Mouse (Mus musculus): ENCODE measurements around the gene Azi2. TPM values are rescaled to one million over a fixed set of nuclear protein-coding genes. Genes with fewer than 3 reads are reported as not detected.

Azi2 gene
- polyA plus RNA-seq, 1 experiment: 21.6 TPM

- H3K79me2 ChIP-seq (ENCODE audit: control insufficient read depth, insufficient read depth): peaks cover 59% of the 10 kb centered on the region
- H3K4me2 ChIP-seq (ENCODE audit: low read depth): no peak overlapping the region
- no peak overlapping the region for H3ac ChIP-seq (ENCODE audit: control insufficient read depth, insufficient read length)
- peaks cover 10% of the 10 kb centered on the region for H3K36me3 ChIP-seq (ENCODE audit: control insufficient read depth, insufficient read depth)
- TF ChIP-seq REST (IDR thresholded peaks at IDR 0.05; ENCODE audit: insufficient read depth, insufficient read length): no peak
- no peak overlapping the region for H3K4me3 ChIP-seq
- H3K27me3 ChIP-seq (ENCODE audit: control insufficient read depth, insufficient read depth, insufficient read length): no peaks in the 10 kb centered on the region
Observed at GRCm38 (mm10) chr9:118043581-118043980, 3.3 kb downstream of the Azi2 start.

GRCm38 (mm10) chr9:118045011-118045533, 4.8 kb downstream of the Azi2 start:
- Histone ChIP-seq H3K36me3 (ENCODE audit: control insufficient read depth, insufficient read depth) (peaks cover 10% of the 10 kb centered on the region), H3K4me3 (no peak overlapping the region), H3K27me3 (ENCODE audit: control insufficient read depth, insufficient read depth, insufficient read length) (no peaks in the 10 kb centered on the region), H3K79me2 (ENCODE audit: control insufficient read depth, insufficient read depth) (peaks cover 59% of the 10 kb centered on the region), H3K4me2 (ENCODE audit: low read depth) (no peak overlapping the region), H3ac (ENCODE audit: control insufficient read depth, insufficient read length) (no peak overlapping the region)
- TF ChIP-seq CEBPB (IDR thresholded peaks at IDR 0.05; ENCODE audit: insufficient read depth, poor library complexity, severe bottlenecking) (no peak), TCF3 (IDR thresholded peaks at IDR 0.05; ENCODE audit: insufficient read length, low read depth) (no peak), SRF (IDR thresholded peaks at IDR 0.05; ENCODE audit: control insufficient read depth, insufficient read length, low read depth) (no peak), REST (IDR thresholded peaks at IDR 0.05; ENCODE audit: insufficient read depth, insufficient read length) (no peak), MAX (IDR thresholded peaks at IDR 0.05; ENCODE audit: low read depth) (no peak), USF1 (IDR thresholded peaks at IDR 0.05; ENCODE audit: low read depth) (no peak), E2F4 (IDR thresholded peaks at IDR 0.05; ENCODE audit: insufficient read depth) (no peak), TCF12 (IDR thresholded peaks at IDR 0.05; ENCODE audit: insufficient read depth, poor library complexity, severe bottlenecking) (no peak), MYOG (IDR thresholded peaks at IDR 0.05; ENCODE audit: control insufficient read depth in 1 of 3, insufficient read depth in 1 of 3, insufficient read length in 2 of 3, low read depth in 2 of 3) (no peak)

- no peak overlapping the region for H3ac ChIP-seq (ENCODE audit: control insufficient read depth, insufficient read length)
- H3K4me3 ChIP-seq: no peak overlapping the region
- H3K4me2 ChIP-seq (ENCODE audit: low read depth): no peak overlapping the region
- TF ChIP-seq POLR2A (IDR thresholded peaks at IDR 0.05; ENCODE audit: insufficient read length, low read depth) (no peak), MAX (IDR thresholded peaks at IDR 0.05; ENCODE audit: low read depth) (no peak), SRF (IDR thresholded peaks at IDR 0.05; ENCODE audit: control insufficient read depth, insufficient read length, low read depth) (no peak), REST (IDR thresholded peaks at IDR 0.05; ENCODE audit: insufficient read depth, insufficient read length) (no peak), TCF12 (IDR thresholded peaks at IDR 0.05; ENCODE audit: insufficient read depth, poor library complexity, severe bottlenecking) (no peak), MYOD1 (IDR thresholded peaks at IDR 0.05; ENCODE audit: control insufficient read depth in 1 of 3, insufficient read length in 2 of 3, low read depth in 2 of 3) (no peak), POLR2AphosphoS2 (IDR thresholded peaks at IDR 0.05; ENCODE audit: insufficient read length, low read depth) (no peak)
- H3K36me3 ChIP-seq (ENCODE audit: control insufficient read depth, insufficient read depth): peaks cover 62% of the 10 kb centered on the region
- no peaks in the 10 kb centered on the region for H3K79me2 ChIP-seq (ENCODE audit: control insufficient read depth, insufficient read depth)
- H3K27me3 ChIP-seq (ENCODE audit: control insufficient read depth, insufficient read depth, insufficient read length): no peaks in the 10 kb centered on the region
Observed at GRCm38 (mm10) chr9:118053286-118053685, 13.0 kb downstream of the Azi2 start.

- no peak overlapping the region for H3K4me3 ChIP-seq
- TF ChIP-seq MYOG (IDR thresholded peaks at IDR 0.05; ENCODE audit: control insufficient read depth in 1 of 3, insufficient read depth in 1 of 3, insufficient read length in 2 of 3, low read depth in 2 of 3): no peak
- no peak for TF ChIP-seq E2F4 (IDR thresholded peaks at IDR 0.05; ENCODE audit: insufficient read depth)
- no peak for TF ChIP-seq MAX (IDR thresholded peaks at IDR 0.05; ENCODE audit: low read depth)
- TF ChIP-seq USF1 (IDR thresholded peaks at IDR 0.05; ENCODE audit: low read depth): no peak
- TF ChIP-seq TCF3 (IDR thresholded peaks at IDR 0.05; ENCODE audit: insufficient read length, low read depth): no peak
- TF ChIP-seq MYOD1 (IDR thresholded peaks at IDR 0.05; ENCODE audit: control insufficient read depth in 1 of 3, insufficient read length in 2 of 3, low read depth in 2 of 3): no peak
- TF ChIP-seq TCF12 (IDR thresholded peaks at IDR 0.05; ENCODE audit: insufficient read depth, poor library complexity, severe bottlenecking): no peak
- TF ChIP-seq SRF (IDR thresholded peaks at IDR 0.05; ENCODE audit: control insufficient read depth, insufficient read length, low read depth): no peak
- TF ChIP-seq CEBPB (IDR thresholded peaks at IDR 0.05; ENCODE audit: insufficient read depth, poor library complexity, severe bottlenecking): no peak
- TF ChIP-seq POLR2AphosphoS2 (IDR thresholded peaks at IDR 0.05; ENCODE audit: insufficient read length, low read depth): no peak
- TF ChIP-seq POLR2A (IDR thresholded peaks at IDR 0.05; ENCODE audit: insufficient read length, low read depth): no peak
- TF ChIP-seq REST (IDR thresholded peaks at IDR 0.05; ENCODE audit: insufficient read depth, insufficient read length): no peak
- H3K4me2 ChIP-seq (ENCODE audit: low read depth): no peak overlapping the region
- H3K79me2 ChIP-seq (ENCODE audit: control insufficient read depth, insufficient read depth): no peaks in the 10 kb centered on the region
- peaks cover 42% of the 10 kb centered on the region for H3K36me3 ChIP-seq (ENCODE audit: control insufficient read depth, insufficient read depth)
- H3K27me3 ChIP-seq (ENCODE audit: control insufficient read depth, insufficient read depth, insufficient read length): no peaks in the 10 kb centered on the region
- no peak overlapping the region for H3ac ChIP-seq (ENCODE audit: control insufficient read depth, insufficient read length)
Observed at GRCm38 (mm10) chr9:118059101-118059500, 18.8 kb downstream of the Azi2 start.

- Histone ChIP-seq H3K36me3 (ENCODE audit: control insufficient read depth, insufficient read depth) (peaks cover 5% of the 10 kb centered on the region), H3K4me2 (ENCODE audit: low read depth) (no peak overlapping the region), H3K4me3 (no peak overlapping the region), H3ac (ENCODE audit: control insufficient read depth, insufficient read length) (no peak overlapping the region), H3K79me2 (ENCODE audit: control insufficient read depth, insufficient read depth) (no peaks in the 10 kb centered on the region), H3K27me3 (ENCODE audit: control insufficient read depth, insufficient read depth, insufficient read length) (no peaks in the 10 kb centered on the region)
- TF ChIP-seq SRF (IDR thresholded peaks at IDR 0.05; ENCODE audit: control insufficient read depth, insufficient read length, low read depth): no peak
- no peak for TF ChIP-seq MAX (IDR thresholded peaks at IDR 0.05; ENCODE audit: low read depth)
- peak; percentile 22 for TF ChIP-seq POLR2AphosphoS2 (IDR thresholded peaks at IDR 0.05; ENCODE audit: insufficient read length, low read depth)
- no peak for TF ChIP-seq MYOD1 (IDR thresholded peaks at IDR 0.05; ENCODE audit: control insufficient read depth in 1 of 3, insufficient read length in 2 of 3, low read depth in 2 of 3)
Observed at GRCm38 (mm10) chr9:118070442-118070841, 30.1 kb downstream of the Azi2 start.
